Mouse (Mus musculus): ENCODE measurements around the gene Hs3st3a1.

DNA sequence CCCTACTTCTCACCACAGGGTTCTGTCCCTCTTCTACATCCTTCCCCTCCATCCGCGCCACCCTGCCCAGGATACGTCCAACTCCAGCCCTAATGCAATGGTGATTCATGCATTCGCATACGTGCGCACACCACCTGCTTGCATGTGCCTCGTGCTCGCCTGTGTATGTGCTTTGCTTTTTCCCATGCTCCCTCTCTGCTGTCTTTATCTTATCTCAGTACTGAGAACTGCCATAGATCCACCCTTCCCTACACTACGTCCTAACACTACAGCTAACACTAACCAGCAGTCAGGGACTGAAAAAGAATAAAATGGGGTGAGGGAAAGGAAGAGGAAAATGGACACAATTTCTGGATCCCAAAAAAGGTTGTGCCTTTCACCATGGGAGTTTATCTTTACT, 106.7 kb downstream of the Hs3st3a1 start:
- TF ChIP-seq CTCF (IDR thresholded peaks at IDR 0.05; ENCODE audit: extremely low read depth, insufficient read depth, low read length) = no peak
- no peak for TF ChIP-seq POLR2A (IDR thresholded peaks at IDR 0.05; ENCODE audit: extremely low read depth, insufficient read depth, low read length)
